Mouse (Mus musculus) C2C12 (cell line): Measurements from ENCODE around the gene Ap1b1.

Experiments
- CTCF ChIP-seq: IDR thresholded peaks from one replicate; pipeline ENCODE4 v1.5.1; 2011; ENCODE audit not compliant: control insufficient read depth, insufficient read depth, insufficient read length
- MAX ChIP-seq: IDR thresholded peaks from one replicate; pipeline ENCODE4 v1.6.1; 2011; ENCODE audit warnings: mild to moderate bottlenecking, control low read depth
- USF1 ChIP-seq: IDR thresholded peaks from one replicate; pipeline ENCODE4 v1.6.1; 2011; ENCODE audit warnings: low read depth, mild to moderate bottlenecking, control low read depth, moderate library complexity

- TF ChIP-seq CTCF, result no peak
- no peak for TF ChIP-seq MAX
- TF ChIP-seq USF1, result no peak
These were observed 71.4 kb downstream of the Ap1b1 start, which contains the start of gene Rasl10a for GRCm38 (mm10) chr11:5057856-5058641.
